Mouse (Mus musculus) intestine, embryonic 14.5 days (tissue): ENCODE data around the gene Mrps31. TPM values are rescaled to one million over a fixed set of nuclear protein-coding genes. Genes with fewer than 3 reads are reported as not detected.

ENCODE experiments used
- ATAC-seq: fragments of 200-750 bp; cut with Nextera tagmentation; replicated peaks from 2 replicates; pipeline ENCODE4 v1.8.0; 2017; ENCODE audit warnings: low read depth, moderate number of reproducible peaks, moderate TSS enrichment, moderate library complexity; ENCODE audit not compliant: low FRiP score, low TSS enrichment
- DNase-seq: peaks from one replicate; pipeline ENCODE4 v3.0.0-alpha.2; 2018; ENCODE audit warnings: low spot score
- H3K27ac ChIP-seq: fragments of 300-500 bp; sonication (generic); 2 replicates; pipeline ENCODE4 v1.5.1; 2014; ENCODE audit warnings: low read depth, mild to moderate bottlenecking, control low read depth
- H3K27me3 ChIP-seq: fragments of 300-500 bp; sonication (generic); replicated peaks from 2 replicates; pipeline ENCODE4 v1.6.1; 2014; ENCODE audit warnings: low read length, control low read depth; ENCODE audit not compliant: control insufficient read depth, insufficient read depth
- H3K36me3 ChIP-seq: fragments of 300-500 bp; sonication (generic); 2 replicates; pipeline ENCODE4 v1.6.1; 2014; ENCODE audit warnings: low read length, control low read depth; ENCODE audit not compliant: control insufficient read depth, insufficient read depth
- H3K4me1 ChIP-seq: fragments of 300-500 bp; sonication (generic); replicated peaks from 2 replicates; pipeline ENCODE4 v1.6.1; 2014; ENCODE audit warnings: low read length, control low read depth, mixed read lengths; ENCODE audit not compliant: control insufficient read depth, insufficient read depth
- H3K4me2 ChIP-seq: fragments of 300-500 bp; sonication (generic); 2 replicates; pipeline ENCODE4 v1.6.1; 2014; ENCODE audit warnings: low read length
- H3K4me3 ChIP-seq: fragments of 300-500 bp; sonication (generic); 2 replicates; pipeline ENCODE4 v1.5.1; 2014; ENCODE audit warnings: low read depth, low read length, control low read depth, mixed read lengths
- H3K9ac ChIP-seq: fragments of 300-500 bp; sonication (generic); 2 replicates; pipeline ENCODE4 v1.6.1; 2014; ENCODE audit warnings: mild to moderate bottlenecking, low read length
- H3K9me3 ChIP-seq: fragments of 300-500 bp; sonication (generic); 2 replicates; pipeline ENCODE4 v1.6.1; 2016; ENCODE audit warnings: low read length, control low read depth; ENCODE audit not compliant: control insufficient read depth
- WGBS: fragments of 180-500 bp; shearing (Covaris S2); extraction: QIAGEN DNeasy Blood & Tissue Kit; methylation state at CpG from one replicate; pipeline ENCODE4 v1.1.7; 2014; 5-methylcytosine and 5-hydroxymethylcytosine counted together
- polyA plus RNA-seq: library from polyadenylated mRNA; unstranded; fragments of >200 nt; fragmentation: Nextera tagmentation; extraction: Ambion mirVana; gene quantifications from 2 replicates; pipeline ENCODE4 v1.2.1, GENCODE M21; 2014

The Mrps31 gene
- polyA plus RNA-seq, result 59.8 and 62.0 TPM in 2 replicates

GRCm38 (mm10) chr8:22411282-22411702, at the start of gene Mrps31:
Gene Mrps31 (plus strand): TSS chr8:22411361.
- Histone ChIP-seq H3K9me3 (no peaks in the 10 kb centered on the region), H3K27ac (peak within 1 kb of the TSS; percentile 78), H3K27me3 (no peaks in the 10 kb centered on the region), H3K9ac (peak within 1 kb of the TSS; percentile 94), H3K36me3 (peaks cover 16% of the 10 kb centered on the region; the same call in 1 of the 2 replicates), H3K4me3 (peak within 1 kb of the TSS; percentile 78), H3K4me1 (peaks cover 8% of the 10 kb centered on the region), H3K4me2 (peak within 1 kb of the TSS; percentile 90)
- ATAC-seq (peak; percentile 84), DNase-seq (peak; percentile 96)
- 2% methylated on average over 25 of the region's 25 CpGs for WGBS

GRCm38 (mm10) chr8:22376311-22376710, 34.9 kb upstream of the Mrps31 start:
- H3K4me2 ChIP-seq, result no peak overlapping the region
- DNase-seq, result no peak
- H3K4me3 ChIP-seq, result no peak overlapping the region
- H3K36me3 ChIP-seq, result peaks cover 48% of the 10 kb centered on the region
- no peaks in the 10 kb centered on the region for H3K4me1 ChIP-seq
- no peaks in the 10 kb centered on the region for H3K9me3 ChIP-seq
- WGBS, result 94% methylated on average over 5 of the region's 5 CpGs
- no peak overlapping the region for H3K9ac ChIP-seq
- no peak for ATAC-seq
- H3K27ac ChIP-seq, result no peak overlapping the region
- no peaks in the 10 kb centered on the region for H3K27me3 ChIP-seq

GRCm38 (mm10) chr8:22376903-22377302, 34.3 kb upstream of the Mrps31 start:
- 43% methylated on average over 5 of the region's 5 CpGs for WGBS
- Histone ChIP-seq H3K4me1 (no peaks in the 10 kb centered on the region), H3K27me3 (no peaks in the 10 kb centered on the region), H3K9me3 (no peaks in the 10 kb centered on the region), H3K4me3 (no peak overlapping the region), H3K36me3 (peaks cover 54% of the 10 kb centered on the region), H3K27ac (no peak overlapping the region), H3K4me2 (no peak overlapping the region), H3K9ac (no peak overlapping the region)
- ATAC-seq (0 out of 2 replicates have a peak, but pooled peaks have one; percentile 68), DNase-seq (peak; percentile 66)

- no peak overlapping the region for H3K27ac ChIP-seq
- peaks cover 74% of the 10 kb centered on the region for H3K36me3 ChIP-seq
- no peaks in the 10 kb centered on the region for H3K27me3 ChIP-seq
- H3K4me2 ChIP-seq, result no peak overlapping the region
- peak; percentile 20 for DNase-seq
- ATAC-seq, result no peak
- no peak overlapping the region for H3K4me3 ChIP-seq
- H3K9me3 ChIP-seq, result no peaks in the 10 kb centered on the region
- H3K4me1 ChIP-seq, result no peaks in the 10 kb centered on the region
- WGBS, result 90% methylated on average over 11 of the region's 11 CpGs
- H3K9ac ChIP-seq, result no peak overlapping the region
Observed at GRCm38 (mm10) chr8:22380934-22381333, 30.2 kb upstream of the Mrps31 start.

GRCm38 (mm10) chr8:22382824-22383595, 28.2 kb upstream of the Mrps31 start:
- Histone ChIP-seq H3K9me3 (no peaks in the 10 kb centered on the region), H3K4me2 (no peak overlapping the region), H3K4me1 (no peaks in the 10 kb centered on the region), H3K27me3 (no peaks in the 10 kb centered on the region), H3K4me3 (no peak overlapping the region), H3K9ac (no peak overlapping the region), H3K27ac (no peak overlapping the region), H3K36me3 (peaks cover 76% of the 10 kb centered on the region)
- DNase-seq (no peak), ATAC-seq (no peak)
- 84% methylated on average over 19 of the region's 19 CpGs for WGBS

- Histone ChIP-seq H3K9ac (no peak overlapping the region), H3K4me3 (no peak overlapping the region), H3K4me1 (no peaks in the 10 kb centered on the region), H3K27ac (no peak overlapping the region), H3K36me3 (peaks cover 82% of the 10 kb centered on the region), H3K27me3 (no peaks in the 10 kb centered on the region), H3K4me2 (no peak overlapping the region), H3K9me3 (no peaks in the 10 kb centered on the region)
- DNase-seq (no peak), ATAC-seq (no peak)
- WGBS, result 88% methylated on average over 6 of the region's 6 CpGs
Observed at GRCm38 (mm10) chr8:22385158-22385557, 26.0 kb upstream of the Mrps31 start.

- Histone ChIP-seq H3K9me3 (no peaks in the 10 kb centered on the region), H3K27ac (no peak overlapping the region), H3K27me3 (no peaks in the 10 kb centered on the region), H3K4me3 (no peak overlapping the region), H3K36me3 (peaks cover 56% of the 10 kb centered on the region), H3K4me1 (no peaks in the 10 kb centered on the region), H3K9ac (no peak overlapping the region), H3K4me2 (no peak overlapping the region)
- ATAC-seq, result no peak
- 81% methylated on average over 10 of the region's 10 CpGs for WGBS
- no peak for DNase-seq
Observed at GRCm38 (mm10) chr8:22389874-22390273, 21.3 kb upstream of the Mrps31 start.

GRCm38 (mm10) chr8:22390766-22391463, 20.2 kb upstream of the Mrps31 start:
- H3K4me2 ChIP-seq, result no peak overlapping the region
- WGBS, result 77% methylated on average over 8 of the region's 8 CpGs
- ATAC-seq (peak; percentile 67), DNase-seq (no peak)
- no peaks in the 10 kb centered on the region for H3K27me3 ChIP-seq
- no peaks in the 10 kb centered on the region for H3K9me3 ChIP-seq
- H3K36me3 ChIP-seq, result peaks cover 48% of the 10 kb centered on the region
- no peak overlapping the region for H3K27ac ChIP-seq
- no peaks in the 10 kb centered on the region for H3K4me1 ChIP-seq
- no peak overlapping the region for H3K9ac ChIP-seq
- H3K4me3 ChIP-seq, result no peak overlapping the region
